Mouse (Mus musculus): Measurements from ENCODE around the gene Tmem87b. TPM values are rescaled to one million over a fixed set of nuclear protein-coding genes. Genes with fewer than 3 reads are reported as not detected.
A peak's percentile ranks its signal among the peaks of the same experiment; 100 is the strongest.

The Tmem87b gene
- polyA plus RNA-seq (2014; fragmentation: Nextera tagmentation; extraction: Ambion mirVana) = 21.7 and 24.1 TPM in 2 replicates

- H3K4me3 ChIP-seq (ENCODE audit: low read depth, low read length) = peak within 1 kb of the TSS; percentile 76
- no peaks in the 10 kb centered on the region for H3K27me3 ChIP-seq (ENCODE audit: control insufficient read depth, insufficient read depth, low read length)
- DNase-seq (ENCODE audit: low spot score, missing footprints) (peak; percentile 100), ATAC-seq (ENCODE audit: low FRiP score) (peak; percentile 93)
- peaks cover 4% of the 10 kb centered on the region; the same call in 1 of the 2 replicates for H3K4me1 ChIP-seq (ENCODE audit: control insufficient read depth, insufficient read depth, low read length)
- H3K4me2 ChIP-seq = peak within 1 kb of the TSS; percentile 70
- no peaks in the 10 kb centered on the region for H3K36me3 ChIP-seq (ENCODE audit: control insufficient read depth, insufficient read depth, low read length)
- H3K27ac ChIP-seq (ENCODE audit: low read depth, low read length) = peak within 1 kb of the TSS; percentile 91
- WGBS = under 1% methylated on average over 59 of the region's 59 CpGs
- H3K9me3 ChIP-seq (ENCODE audit: control insufficient read depth, low read length) = no peaks in the 10 kb centered on the region
- peak within 1 kb of the TSS; percentile 72 for H3K9ac ChIP-seq (ENCODE audit: low read length)
Measured at GRCm38 (mm10) chr2:128817786-128818681, at the start of gene Tmem87b. Tmem87b (plus strand) TSS chr2:128818118.

GRCm38 (mm10) chr2:128768545-128769247 lies 49.2 kb upstream of the Tmem87b start:
- H3K27me3 ChIP-seq (ENCODE audit: control insufficient read depth, insufficient read depth, low read length) = no peaks in the 10 kb centered on the region
- H3K4me2 ChIP-seq = no peak overlapping the region
- no peaks in the 10 kb centered on the region for H3K9me3 ChIP-seq (ENCODE audit: control insufficient read depth, low read length)
- H3K36me3 ChIP-seq (ENCODE audit: control insufficient read depth, insufficient read depth, low read length) = no peaks in the 10 kb centered on the region
- H3K4me3 ChIP-seq (ENCODE audit: low read depth, low read length) = no peak overlapping the region
- ATAC-seq (ENCODE audit: low FRiP score) (no peak), DNase-seq (ENCODE audit: low spot score, missing footprints) (no peak)
- 84% methylated on average over 4 of the region's 4 CpGs for WGBS
- no peak overlapping the region for H3K9ac ChIP-seq (ENCODE audit: low read length)
- no peak overlapping the region for H3K27ac ChIP-seq (ENCODE audit: low read depth, low read length)
- no peaks in the 10 kb centered on the region for H3K4me1 ChIP-seq (ENCODE audit: control insufficient read depth, insufficient read depth, low read length)

GRCm38 (mm10) chr2:128770557-128770956 lies 47.4 kb upstream of the Tmem87b start:
- WGBS = 89% methylated on average over 6 of the region's 6 CpGs
- no peak for DNase-seq (ENCODE audit: low spot score, missing footprints)
- Histone ChIP-seq H3K27ac (ENCODE audit: low read depth, low read length) (no peak overlapping the region), H3K36me3 (ENCODE audit: control insufficient read depth, insufficient read depth, low read length) (no peaks in the 10 kb centered on the region), H3K9ac (ENCODE audit: low read length) (no peak overlapping the region), H3K9me3 (ENCODE audit: control insufficient read depth, low read length) (no peaks in the 10 kb centered on the region), H3K4me1 (ENCODE audit: control insufficient read depth, insufficient read depth, low read length) (no peaks in the 10 kb centered on the region), H3K27me3 (ENCODE audit: control insufficient read depth, insufficient read depth, low read length) (no peaks in the 10 kb centered on the region), H3K4me3 (ENCODE audit: low read depth, low read length) (no peak overlapping the region), H3K4me2 (no peak overlapping the region)
- no peak for ATAC-seq (ENCODE audit: low FRiP score)

GRCm38 (mm10) chr2:128771048-128771447 lies 46.9 kb upstream of the Tmem87b start:
- DNase-seq (ENCODE audit: low spot score, missing footprints) (no peak), ATAC-seq (ENCODE audit: low FRiP score) (no peak)
- Histone ChIP-seq H3K4me1 (ENCODE audit: control insufficient read depth, insufficient read depth, low read length) (no peaks in the 10 kb centered on the region), H3K36me3 (ENCODE audit: control insufficient read depth, insufficient read depth, low read length) (no peaks in the 10 kb centered on the region), H3K4me3 (ENCODE audit: low read depth, low read length) (no peak overlapping the region), H3K27ac (ENCODE audit: low read depth, low read length) (no peak overlapping the region), H3K27me3 (ENCODE audit: control insufficient read depth, insufficient read depth, low read length) (no peaks in the 10 kb centered on the region), H3K9me3 (ENCODE audit: control insufficient read depth, low read length) (no peaks in the 10 kb centered on the region), H3K4me2 (no peak overlapping the region), H3K9ac (ENCODE audit: low read length) (no peak overlapping the region)
- 89% methylated on average over 4 of the region's 4 CpGs for WGBS

- no peaks in the 10 kb centered on the region for H3K36me3 ChIP-seq (ENCODE audit: control insufficient read depth, insufficient read depth, low read length)
- ATAC-seq (ENCODE audit: low FRiP score) = no peak
- no peak for DNase-seq (ENCODE audit: low spot score, missing footprints)
- H3K9me3 ChIP-seq (ENCODE audit: control insufficient read depth, low read length) = no peaks in the 10 kb centered on the region
- WGBS = 92% methylated on average over 7 of the region's 7 CpGs
- H3K4me2 ChIP-seq = no peak overlapping the region
- H3K27ac ChIP-seq (ENCODE audit: low read depth, low read length) = no peak overlapping the region
- no peaks in the 10 kb centered on the region for H3K4me1 ChIP-seq (ENCODE audit: control insufficient read depth, insufficient read depth, low read length)
- H3K27me3 ChIP-seq (ENCODE audit: control insufficient read depth, insufficient read depth, low read length) = no peaks in the 10 kb centered on the region
- H3K4me3 ChIP-seq (ENCODE audit: low read depth, low read length) = no peak overlapping the region
- no peak overlapping the region for H3K9ac ChIP-seq (ENCODE audit: low read length)
Measured at GRCm38 (mm10) chr2:128771750-128772338, 46.1 kb upstream of the Tmem87b start.

GRCm38 (mm10) chr2:128782231-128782630 lies 35.7 kb upstream of the Tmem87b start:
- no peaks in the 10 kb centered on the region for H3K9me3 ChIP-seq (ENCODE audit: control insufficient read depth, low read length)
- no peaks in the 10 kb centered on the region for H3K27me3 ChIP-seq (ENCODE audit: control insufficient read depth, insufficient read depth, low read length)
- H3K4me3 ChIP-seq (ENCODE audit: low read depth, low read length) = no peak overlapping the region
- no peak overlapping the region for H3K4me2 ChIP-seq
- H3K27ac ChIP-seq (ENCODE audit: low read depth, low read length) = no peak overlapping the region
- H3K9ac ChIP-seq (ENCODE audit: low read length) = no peak overlapping the region
- H3K36me3 ChIP-seq (ENCODE audit: control insufficient read depth, insufficient read depth, low read length) = no peaks in the 10 kb centered on the region
- 92% methylated on average over 5 of the region's 5 CpGs for WGBS
- H3K4me1 ChIP-seq (ENCODE audit: control insufficient read depth, insufficient read depth, low read length) = peaks cover 5% of the 10 kb centered on the region
- no peak for ATAC-seq (ENCODE audit: low FRiP score)
- DNase-seq (ENCODE audit: low spot score, missing footprints) = no peak

- peaks cover 5% of the 10 kb centered on the region for H3K4me1 ChIP-seq (ENCODE audit: control insufficient read depth, insufficient read depth, low read length)
- no peaks in the 10 kb centered on the region for H3K9me3 ChIP-seq (ENCODE audit: control insufficient read depth, low read length)
- no peak overlapping the region for H3K4me3 ChIP-seq (ENCODE audit: low read depth, low read length)
- no peak overlapping the region for H3K27ac ChIP-seq (ENCODE audit: low read depth, low read length)
- ATAC-seq (ENCODE audit: low FRiP score) (no peak), DNase-seq (ENCODE audit: low spot score, missing footprints) (no peak)
- H3K9ac ChIP-seq (ENCODE audit: low read length) = no peak overlapping the region
- H3K36me3 ChIP-seq (ENCODE audit: control insufficient read depth, insufficient read depth, low read length) = no peaks in the 10 kb centered on the region
- WGBS = 84% methylated on average over 10 of the region's 10 CpGs
- H3K4me2 ChIP-seq = no peak overlapping the region
- no peaks in the 10 kb centered on the region for H3K27me3 ChIP-seq (ENCODE audit: control insufficient read depth, insufficient read depth, low read length)
Measured at GRCm38 (mm10) chr2:128783660-128784345, 34.1 kb upstream of the Tmem87b start.

GRCm38 (mm10) chr2:128784814-128785213 lies 33.1 kb upstream of the Tmem87b start:
- no peak overlapping the region for H3K4me3 ChIP-seq (ENCODE audit: low read depth, low read length)
- peaks cover 5% of the 10 kb centered on the region for H3K4me1 ChIP-seq (ENCODE audit: control insufficient read depth, insufficient read depth, low read length)

More at GRCm38 (mm10) chr2:128784814-128785213, 33.1 kb upstream of the Tmem87b start:
- H3K4me2 ChIP-seq = no peak overlapping the region
- 95% methylated on average over 7 of the region's 7 CpGs for WGBS
- H3K27ac ChIP-seq (ENCODE audit: low read depth, low read length) = no peak overlapping the region
- DNase-seq (ENCODE audit: low spot score, missing footprints) = no peak
- ATAC-seq (ENCODE audit: low FRiP score) = no peak
- H3K36me3 ChIP-seq (ENCODE audit: control insufficient read depth, insufficient read depth, low read length) = no peaks in the 10 kb centered on the region
- H3K9ac ChIP-seq (ENCODE audit: low read length) = no peak overlapping the region
- no peaks in the 10 kb centered on the region for H3K9me3 ChIP-seq (ENCODE audit: control insufficient read depth, low read length)
- H3K27me3 ChIP-seq (ENCODE audit: control insufficient read depth, insufficient read depth, low read length) = no peaks in the 10 kb centered on the region
